Mouse (Mus musculus): ENCODE data around the gene Adrb1. TPM values are rescaled to one million over a fixed set of nuclear protein-coding genes. Genes with fewer than 3 reads are reported as not detected.

The Adrb1 gene
- 6.6 and 6.9 TPM in 2 replicates for polyA plus RNA-seq (2012; rRNA removed)

DNA sequence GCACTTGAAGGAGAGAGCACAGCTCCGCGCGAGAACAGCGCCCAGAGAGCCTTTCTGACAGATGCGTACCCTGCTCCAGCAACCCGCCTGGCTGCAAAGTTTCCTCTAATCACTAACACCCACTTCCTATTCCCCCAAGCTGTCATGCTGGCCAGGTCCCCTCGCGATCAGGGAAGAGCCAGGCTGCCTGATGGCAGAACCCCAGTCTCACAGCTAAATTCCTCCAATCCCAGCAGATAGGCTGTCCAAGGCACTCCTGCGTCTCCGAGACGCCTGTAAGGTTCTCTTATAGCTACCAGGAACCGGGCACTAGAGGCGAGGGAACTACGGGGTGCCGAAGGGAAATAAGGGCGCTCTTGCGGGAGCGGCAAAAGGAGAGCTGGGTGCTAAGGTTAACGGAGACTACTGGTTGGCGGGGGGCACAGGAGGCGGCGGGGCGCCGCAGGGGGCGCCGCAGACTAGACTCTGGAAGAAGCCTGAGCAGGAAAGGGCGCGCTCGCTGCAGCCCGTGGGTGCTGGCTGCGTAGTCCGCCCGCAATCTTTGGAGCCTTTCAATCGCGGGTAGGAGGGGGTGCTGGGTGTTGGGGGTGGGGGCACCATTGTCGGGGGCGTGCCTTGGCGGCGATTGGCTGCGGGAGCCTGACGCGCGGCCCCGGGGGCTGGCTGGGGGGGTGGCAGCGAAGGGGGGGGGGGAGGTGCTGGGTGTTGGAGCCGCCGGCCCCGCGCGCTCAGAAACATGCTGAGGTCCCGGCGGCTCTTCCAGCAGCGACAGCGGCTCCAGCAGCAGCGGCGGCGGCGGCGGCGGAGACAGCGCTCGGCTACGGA lies at the start of gene Adrb1:
Gene Adrb1, plus strand, starts transcription at position 813 of the 825 bp plus-strand sequence.
- H3K36me3 ChIP-seq (ENCODE audit: control insufficient read depth, insufficient read depth, low read length): no peaks in the 10 kb centered on the region
- H3K4me3 ChIP-seq (ENCODE audit: control insufficient read depth, insufficient read depth, low read length): peak within 1 kb of the TSS; percentile 27
- H3K27me3 ChIP-seq (ENCODE audit: control insufficient read depth, insufficient read depth, low read length): peaks cover 28% of the 10 kb centered on the region
- H3K27ac ChIP-seq (ENCODE audit: control insufficient read depth, insufficient read depth, low read length): no peak within 1 kb of the TSS
- TF ChIP-seq POLR2A (IDR thresholded peaks at IDR 0.05; ENCODE audit: control insufficient read depth, extremely low read depth, insufficient read depth, low read length, poor library complexity) (no peak), CTCF (IDR thresholded peaks at IDR 0.05; ENCODE audit: borderline replicate concordance, control insufficient read depth, extremely low read depth, insufficient read depth, low read length, poor library complexity) (no peak)
- peaks cover 11% of the 10 kb centered on the region; the same call in 1 of the 2 replicates for H3K4me1 ChIP-seq (replicated peaks; ENCODE audit: control insufficient read depth, insufficient read depth, low read length)
- DNase-seq: peak; percentile 37
- WGBS: 2% methylated on average over 54 of the region's 63 CpGs

DNA sequence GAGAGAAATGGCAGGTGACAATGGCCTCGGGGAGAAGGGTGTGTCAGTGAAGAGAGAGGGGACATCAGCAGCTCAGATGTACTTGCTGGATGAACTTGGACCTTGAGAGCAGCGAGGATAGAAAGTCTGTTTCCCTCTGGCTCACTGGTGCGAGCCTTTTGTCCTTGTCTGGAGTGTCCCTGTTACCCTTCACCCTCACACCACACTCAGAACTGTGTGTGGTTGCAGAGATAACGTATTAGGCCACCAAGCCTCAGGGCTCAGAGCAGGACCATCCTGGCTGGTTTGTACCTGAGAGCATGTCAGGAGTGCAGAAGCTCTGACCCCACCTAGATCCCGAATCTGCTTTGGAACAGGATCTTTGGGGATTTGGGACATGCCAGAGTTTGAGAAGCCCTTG lies 46.3 kb upstream of the Adrb1 start:
- Histone ChIP-seq H3K4me1 (replicated peaks; ENCODE audit: control insufficient read depth, insufficient read depth, low read length) (peaks cover 25% of the 10 kb centered on the region), H3K27ac (ENCODE audit: control insufficient read depth, insufficient read depth, low read length) (no peak overlapping the region), H3K4me3 (ENCODE audit: control insufficient read depth, insufficient read depth, low read length) (no peak overlapping the region), H3K27me3 (ENCODE audit: control insufficient read depth, insufficient read depth, low read length) (no peaks in the 10 kb centered on the region), H3K36me3 (ENCODE audit: control insufficient read depth, insufficient read depth, low read length) (no peaks in the 10 kb centered on the region)
- WGBS: 94% methylated on average over 5 of the region's 5 CpGs
- no peak for DNase-seq
- TF ChIP-seq CTCF (IDR thresholded peaks at IDR 0.05; ENCODE audit: borderline replicate concordance, control insufficient read depth, extremely low read depth, insufficient read depth, low read length, poor library complexity): no peak
- TF ChIP-seq POLR2A (IDR thresholded peaks at IDR 0.05; ENCODE audit: control insufficient read depth, extremely low read depth, insufficient read depth, low read length, poor library complexity): no peak

DNA sequence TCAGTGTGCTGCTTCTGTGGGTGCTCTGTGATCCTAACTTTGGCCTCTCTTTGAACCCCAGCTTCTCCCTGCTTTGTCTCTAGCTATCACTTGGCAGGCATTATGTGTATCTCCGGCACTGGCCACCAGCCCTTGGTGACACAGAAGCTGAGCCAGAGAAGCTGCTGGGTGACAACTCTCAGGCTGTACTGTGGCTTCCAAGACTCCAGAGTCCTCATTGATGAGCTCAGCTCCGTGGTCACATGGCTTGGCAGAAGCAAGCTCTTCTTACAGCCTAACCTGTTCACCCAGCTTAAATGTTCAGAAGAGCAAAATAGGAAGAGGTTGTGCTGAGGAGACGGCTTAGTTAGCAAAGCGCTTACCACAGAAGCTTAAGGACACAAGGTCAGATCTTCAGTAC lies 45.5 kb upstream of the Adrb1 start:
- no peak overlapping the region for H3K27ac ChIP-seq (ENCODE audit: control insufficient read depth, insufficient read depth, low read length)
- DNase-seq: no peak
- TF ChIP-seq POLR2A (IDR thresholded peaks at IDR 0.05; ENCODE audit: control insufficient read depth, extremely low read depth, insufficient read depth, low read length, poor library complexity) (no peak), CTCF (IDR thresholded peaks at IDR 0.05; ENCODE audit: borderline replicate concordance, control insufficient read depth, extremely low read depth, insufficient read depth, low read length, poor library complexity) (no peak)

DNA sequence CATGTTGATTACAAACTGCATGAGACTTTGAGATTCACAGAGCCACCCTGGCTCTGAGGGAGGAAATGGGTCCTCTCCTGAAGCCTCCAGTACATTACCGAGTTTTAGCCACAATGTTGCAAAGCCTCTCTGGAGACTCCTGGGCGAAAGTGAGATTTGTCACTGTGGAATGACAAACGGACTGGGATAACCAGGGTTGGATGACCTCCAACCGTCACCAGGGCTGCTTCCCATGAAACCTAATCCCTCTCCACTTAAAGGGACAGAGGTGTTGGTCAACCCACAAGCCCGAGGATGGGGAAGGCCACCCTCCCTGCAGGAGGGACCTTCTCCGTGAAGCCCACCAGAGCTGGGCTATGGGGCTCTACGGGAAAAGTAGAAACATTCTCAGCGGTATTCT lies 44.4 kb upstream of the Adrb1 start:
- H3K27me3 ChIP-seq (ENCODE audit: control insufficient read depth, insufficient read depth, low read length): no peaks in the 10 kb centered on the region
- H3K36me3 ChIP-seq (ENCODE audit: control insufficient read depth, insufficient read depth, low read length): no peaks in the 10 kb centered on the region
- 93% methylated on average over 8 of the region's 8 CpGs for WGBS
- no peak for DNase-seq
- no peak overlapping the region for H3K27ac ChIP-seq (ENCODE audit: control insufficient read depth, insufficient read depth, low read length)
- H3K4me1 ChIP-seq (replicated peaks; ENCODE audit: control insufficient read depth, insufficient read depth, low read length): peaks cover 42% of the 10 kb centered on the region
- H3K4me3 ChIP-seq (ENCODE audit: control insufficient read depth, insufficient read depth, low read length): no peak overlapping the region
- TF ChIP-seq POLR2A (IDR thresholded peaks at IDR 0.05; ENCODE audit: control insufficient read depth, extremely low read depth, insufficient read depth, low read length, poor library complexity) (no peak), CTCF (IDR thresholded peaks at IDR 0.05; ENCODE audit: borderline replicate concordance, control insufficient read depth, extremely low read depth, insufficient read depth, low read length, poor library complexity) (no peak)

More for the DNA sequence above, 45.5 kb upstream of the Adrb1 start:
- H3K36me3 ChIP-seq (ENCODE audit: control insufficient read depth, insufficient read depth, low read length): no peaks in the 10 kb centered on the region
- H3K4me1 ChIP-seq (replicated peaks; ENCODE audit: control insufficient read depth, insufficient read depth, low read length): peaks cover 33% of the 10 kb centered on the region
- no peak overlapping the region for H3K4me3 ChIP-seq (ENCODE audit: control insufficient read depth, insufficient read depth, low read length)
- H3K27me3 ChIP-seq (ENCODE audit: control insufficient read depth, insufficient read depth, low read length): no peaks in the 10 kb centered on the region
- WGBS: 92% methylated on average over 4 of the region's 4 CpGs

DNA sequence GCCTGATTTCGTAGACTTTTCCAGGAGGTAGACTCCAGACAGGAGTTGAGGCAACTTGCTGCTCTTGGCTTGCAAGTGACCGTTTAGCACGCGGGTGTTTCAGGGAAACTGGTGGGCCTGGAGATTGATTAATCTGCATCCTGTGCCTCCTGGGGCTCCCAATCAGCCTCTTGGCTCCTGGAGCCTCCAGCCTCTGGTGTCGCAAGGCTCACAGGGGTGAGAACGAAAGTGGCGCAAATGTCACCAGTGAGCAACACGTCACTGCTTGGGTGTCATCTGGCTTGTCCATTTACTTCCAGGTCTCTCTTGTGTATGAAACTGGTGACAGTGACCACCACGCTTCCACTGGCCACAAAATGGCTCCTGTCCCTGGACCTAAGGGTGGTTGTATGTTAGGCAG lies 43.5 kb upstream of the Adrb1 start:
- H3K4me3 ChIP-seq (ENCODE audit: control insufficient read depth, insufficient read depth, low read length): no peak overlapping the region
- no peak for TF ChIP-seq POLR2A (IDR thresholded peaks at IDR 0.05; ENCODE audit: control insufficient read depth, extremely low read depth, insufficient read depth, low read length, poor library complexity)
- no peak for TF ChIP-seq CTCF (IDR thresholded peaks at IDR 0.05; ENCODE audit: borderline replicate concordance, control insufficient read depth, extremely low read depth, insufficient read depth, low read length, poor library complexity)
- H3K36me3 ChIP-seq (ENCODE audit: control insufficient read depth, insufficient read depth, low read length): no peaks in the 10 kb centered on the region
- no peak for DNase-seq
- no peaks in the 10 kb centered on the region for H3K27me3 ChIP-seq (ENCODE audit: control insufficient read depth, insufficient read depth, low read length)
- H3K27ac ChIP-seq (ENCODE audit: control insufficient read depth, insufficient read depth, low read length): no peak overlapping the region
- H3K4me1 ChIP-seq (replicated peaks; ENCODE audit: control insufficient read depth, insufficient read depth, low read length): peaks cover 50% of the 10 kb centered on the region
- WGBS: 92% methylated on average over 9 of the region's 9 CpGs

DNA sequence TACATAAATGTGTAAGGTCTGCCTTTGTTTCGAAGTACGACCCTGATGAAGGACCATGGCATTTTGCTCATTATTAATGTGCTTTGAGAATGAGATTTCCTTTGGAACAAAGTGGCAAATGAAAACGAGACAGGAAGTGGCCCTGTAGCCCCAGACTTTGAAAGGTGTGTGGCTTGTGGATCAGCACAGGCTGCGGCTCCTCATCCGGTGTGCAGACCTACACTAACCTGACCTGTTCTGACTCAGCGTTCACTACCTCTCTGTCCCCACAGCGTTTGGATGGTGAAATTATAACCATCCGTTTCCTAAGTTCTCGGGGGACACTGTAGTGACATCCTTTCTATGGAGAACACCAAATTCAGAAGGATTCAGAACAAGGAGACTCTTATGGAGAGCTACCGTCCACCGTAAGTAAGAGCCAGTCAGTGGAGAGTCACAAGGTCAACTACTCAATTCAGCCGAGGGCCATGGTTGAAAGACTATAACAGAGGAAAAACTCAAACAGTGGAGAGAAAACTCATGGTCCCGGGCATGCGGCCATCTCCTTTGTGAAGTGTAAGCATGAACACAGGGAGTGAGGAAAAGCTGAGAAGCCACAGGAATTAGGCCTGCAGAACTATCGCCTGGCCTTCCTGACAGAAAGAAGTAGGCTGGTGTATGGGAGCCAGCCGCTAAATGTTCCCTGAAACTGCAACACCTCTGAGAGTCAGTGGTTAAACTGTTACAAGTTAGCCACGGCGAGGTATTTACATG lies 42.6 kb upstream of the Adrb1 start:
- WGBS: 71% methylated on average over 18 of the region's 18 CpGs
- Histone ChIP-seq H3K4me1 (replicated peaks; ENCODE audit: control insufficient read depth, insufficient read depth, low read length) (peaks cover 53% of the 10 kb centered on the region), H3K27me3 (ENCODE audit: control insufficient read depth, insufficient read depth, low read length) (no peaks in the 10 kb centered on the region), H3K27ac (ENCODE audit: control insufficient read depth, insufficient read depth, low read length) (no peak overlapping the region), H3K36me3 (ENCODE audit: control insufficient read depth, insufficient read depth, low read length) (no peaks in the 10 kb centered on the region), H3K4me3 (ENCODE audit: control insufficient read depth, insufficient read depth, low read length) (no peak overlapping the region)
- TF ChIP-seq POLR2A (IDR thresholded peaks at IDR 0.05; ENCODE audit: control insufficient read depth, extremely low read depth, insufficient read depth, low read length, poor library complexity): no peak
- no peak for DNase-seq

All from thymus, adult 2 months (tissue).